Mouse (Mus musculus) brain, embryonic 18.5 days (tissue): ENCODE data around the gene Dtymk.
"Not testable (repeated sequence)": the region's sequence is repeated elsewhere in the genome, so short reads cannot be mapped to it uniquely, and the experiment has no call there.

Source experiments
- DNase-seq: peaks from one replicate; pipeline ENCODE4 v3.0.0-alpha.2; 2012; ENCODE audit warnings: low read depth, low spot score

Dtymk gene

DNA sequence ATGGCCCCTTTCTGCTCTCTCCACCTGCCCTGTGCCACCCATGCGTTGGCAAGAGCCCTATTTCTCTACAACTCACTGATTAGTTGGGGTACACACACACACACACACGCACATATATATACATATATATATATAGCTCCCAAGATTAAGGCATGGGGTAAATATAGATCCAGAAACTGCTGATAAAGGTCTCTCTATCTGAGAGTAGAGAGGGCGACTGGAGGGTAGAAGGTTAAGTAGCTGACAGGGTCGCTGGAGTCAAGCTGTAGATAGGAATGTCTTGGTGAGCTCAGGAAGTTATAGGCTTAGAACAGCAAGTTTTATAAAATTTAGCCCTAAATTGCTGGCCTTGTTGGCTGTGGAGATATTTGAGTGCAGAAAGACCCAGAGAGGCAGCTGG lies 3.1 kb upstream of the Dtymk start:
- no peak for DNase-seq

GRCm38 (mm10) chr1:93803556-93804507 lies 2.1 kb upstream of the Dtymk start, which contains the start of gene Ing5:
Gene Ing5 (plus strand): TSS chr1:93803965.
- peak; percentile 91 for DNase-seq

DNA sequence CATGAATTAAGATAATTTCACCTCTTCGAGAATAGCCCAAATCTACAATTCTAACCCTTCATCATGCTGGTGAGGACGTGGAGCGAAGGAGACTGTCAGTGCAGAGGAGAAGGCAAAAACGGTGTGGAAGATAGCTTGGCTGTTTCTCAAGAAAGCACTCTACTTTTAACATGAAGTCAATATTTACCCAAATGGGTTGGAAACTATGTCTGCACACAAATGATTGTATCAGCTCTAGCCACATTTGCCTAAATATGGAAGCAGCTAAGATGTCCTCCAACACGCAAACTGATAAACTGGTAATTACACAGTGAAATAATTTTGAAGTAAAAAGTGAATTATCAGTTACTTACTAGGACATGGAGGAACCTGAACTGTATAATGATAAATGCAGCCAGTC lies 1.0 kb upstream of the Dtymk start:
- no peak for DNase-seq

- no peak for DNase-seq
Observed at GRCm38 (mm10) chr1:93800670-93801503, 847 bp downstream of the Dtymk start.

DNA sequence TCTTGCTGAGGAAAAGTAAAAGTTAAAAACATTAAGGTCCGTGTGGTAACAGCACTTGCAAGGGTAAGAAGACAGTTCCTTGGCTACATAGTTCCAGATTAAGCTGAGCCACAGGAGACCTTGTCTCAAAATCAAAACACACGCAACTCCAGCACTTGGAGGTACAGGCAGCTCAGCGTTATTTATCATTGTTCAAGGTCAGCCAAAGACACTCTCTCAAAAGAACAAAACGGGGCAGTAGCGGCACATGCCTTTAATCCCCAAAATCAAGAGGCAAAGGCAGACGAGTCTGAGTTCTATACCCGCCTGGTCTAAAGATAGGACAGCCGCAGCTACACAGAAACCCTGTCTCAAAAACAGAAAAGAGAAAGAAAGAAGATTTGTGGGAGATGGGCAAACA lies 5.8 kb downstream of the Dtymk start:
- DNase-seq, result no peak

GRCm38 (mm10) chr1:93794526-93794925 lies 7.2 kb downstream of the Dtymk start:
- DNase-seq, result no peak

GRCm38 (mm10) chr1:93786912-93787311 lies 14.8 kb downstream of the Dtymk start:
- no peak for DNase-seq

DNA sequence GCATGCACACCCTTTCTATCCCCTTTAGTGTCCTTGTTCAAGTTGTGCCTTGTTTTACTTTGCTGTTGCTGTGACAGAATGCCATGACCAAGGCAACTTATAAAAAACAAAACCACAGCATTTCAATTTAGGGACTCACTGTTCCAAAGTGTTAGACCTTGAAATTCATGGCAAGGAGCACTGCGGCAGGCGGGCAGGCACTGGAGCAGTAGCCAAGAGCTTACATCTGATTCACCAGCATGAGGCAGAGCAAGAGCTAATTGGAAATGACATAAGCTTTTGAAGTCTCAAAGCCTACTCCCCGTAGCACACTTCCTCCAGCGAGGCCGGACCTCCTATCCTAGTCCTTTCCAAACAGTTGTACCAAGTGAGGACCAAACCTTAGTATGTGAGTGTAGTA lies 25.0 kb downstream of the Dtymk start:
- DNase-seq, result no peak

GRCm38 (mm10) chr1:93769901-93770300 lies 31.8 kb downstream of the Dtymk start:
- DNase-seq, result no peak

DNA sequence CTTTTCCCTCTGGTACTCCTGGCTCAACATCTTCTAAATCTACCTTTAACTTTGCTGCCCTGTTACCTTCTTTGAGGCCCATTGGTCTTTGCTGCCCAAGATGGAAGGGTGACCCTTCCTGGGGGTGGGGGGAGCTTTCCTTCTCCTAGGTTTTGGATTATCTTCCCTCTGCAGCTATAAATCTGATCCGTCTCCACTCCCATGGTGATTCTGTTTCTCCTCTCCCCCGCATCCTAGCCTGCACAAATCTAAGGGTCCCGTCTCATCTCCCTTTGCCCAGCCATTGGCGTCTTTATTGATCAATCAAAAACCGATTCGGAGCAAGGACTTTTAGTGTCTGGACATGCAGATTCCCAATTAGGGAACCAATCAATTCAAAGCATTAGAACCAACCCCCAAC lies 34.1 kb downstream of the Dtymk start:
- DNase-seq, result no peak

GRCm38 (mm10) chr1:93764871-93765591 lies 36.7 kb downstream of the Dtymk start:
- no peak for DNase-seq

DNA sequence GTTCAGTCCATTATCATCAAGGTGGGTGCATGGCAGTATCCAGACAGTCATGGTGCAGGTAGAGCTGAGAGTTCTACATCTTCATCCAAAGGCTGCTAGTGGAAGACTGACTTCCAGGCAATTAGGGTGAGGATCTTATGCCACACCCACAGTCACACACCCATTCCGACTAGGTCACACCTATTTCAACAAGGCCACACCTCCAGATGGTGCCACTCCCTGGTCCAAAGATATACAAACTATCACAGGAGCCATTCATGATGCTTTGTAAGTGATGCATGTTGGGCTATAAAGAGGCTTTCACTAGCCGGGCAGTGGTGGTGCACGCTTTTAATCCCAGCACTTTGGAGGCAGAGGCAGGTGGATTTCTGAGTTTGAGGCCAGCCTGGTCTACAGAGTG lies 38.2 kb downstream of the Dtymk start:
- not testable (repeated sequence) for DNase-seq

GRCm38 (mm10) chr1:93760076-93760475 lies 41.7 kb downstream of the Dtymk start:
- no peak for DNase-seq

GRCm38 (mm10) chr1:93756154-93756553 lies 45.6 kb downstream of the Dtymk start:
- DNase-seq, result no peak

GRCm38 (mm10) chr1:93755618-93756017 lies 46.1 kb downstream of the Dtymk start:
- DNase-seq, result no peak

DNA sequence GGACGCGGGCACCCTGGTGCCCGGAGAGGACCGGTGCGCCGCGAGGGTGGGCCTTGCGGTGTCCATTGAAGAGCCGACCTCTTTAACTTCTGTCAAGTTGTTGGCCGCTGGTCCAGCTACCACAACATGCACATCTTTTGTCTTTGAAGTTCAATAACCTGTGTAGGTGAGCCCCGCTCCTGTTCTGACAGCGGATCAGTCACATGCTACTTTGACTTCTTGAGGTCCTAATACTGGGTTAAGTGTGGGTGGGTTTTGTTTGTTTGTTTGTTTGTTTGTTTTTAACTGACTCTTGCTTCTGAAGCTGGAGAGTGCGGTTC lies 46.5 kb downstream of the Dtymk start:
- no peak for DNase-seq

GRCm38 (mm10) chr1:93754573-93755290 lies 47.0 kb downstream of the Dtymk start, which contains the start of gene Thap4:
Gene Thap4 (minus strand): TSS chr1:93754864.
- DNase-seq, result peak; percentile 90

DNA sequence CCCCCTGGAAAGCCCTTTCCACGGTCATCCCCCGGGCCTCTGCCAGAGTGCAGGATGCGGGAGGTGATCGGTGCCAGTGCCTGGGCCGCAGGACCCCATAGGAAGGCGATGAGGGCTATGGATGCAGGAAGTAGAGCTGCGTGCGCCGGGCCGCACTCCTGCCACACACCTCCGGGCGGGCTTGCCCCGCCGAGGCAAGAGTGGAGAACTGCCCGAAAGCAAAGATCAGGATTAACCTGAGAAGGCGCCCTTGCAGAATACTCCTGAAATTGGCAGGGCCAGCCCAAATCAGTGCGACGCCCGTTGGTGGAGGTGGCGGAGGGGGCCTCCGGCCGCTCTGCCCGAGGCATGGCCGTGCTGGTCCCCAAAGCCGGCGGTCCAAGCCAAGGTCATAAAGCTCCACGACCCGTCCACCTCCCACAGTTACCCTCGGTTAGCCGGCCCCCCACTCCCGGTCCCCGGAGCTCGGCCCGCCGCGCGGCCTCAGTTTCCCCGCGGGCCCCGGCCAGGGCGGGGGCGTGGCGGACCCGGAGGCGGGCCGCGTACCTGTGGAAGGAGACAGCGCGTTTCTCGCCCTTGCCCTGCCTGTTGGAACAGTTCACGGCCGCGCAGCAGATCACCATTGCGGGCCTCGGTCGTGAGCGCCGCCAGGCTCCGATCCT lies 47.7 kb downstream of the Dtymk start:
- no peak for DNase-seq

DNA sequence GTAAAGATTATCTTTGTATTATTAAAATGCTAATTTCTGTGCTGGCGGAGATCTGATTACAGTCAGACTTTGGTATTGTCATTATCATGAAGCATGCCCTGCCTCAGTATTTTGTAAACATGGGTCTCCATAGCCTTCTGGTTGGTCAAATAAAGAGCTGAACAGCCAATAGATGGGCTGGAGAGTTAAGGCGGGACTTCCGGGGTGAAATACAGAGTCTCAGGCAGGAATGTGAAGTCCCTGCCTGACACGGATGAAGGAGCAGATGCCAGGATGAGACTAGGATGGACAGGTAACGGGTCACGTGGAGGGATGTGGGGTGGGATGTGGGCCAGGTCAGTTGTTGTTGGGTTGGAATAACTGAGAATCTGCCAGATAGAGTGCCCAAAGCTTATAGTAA lies 50.4 kb downstream of the Dtymk start, which contains the start of gene Atg4b:
TSS of gene Atg4b (plus strand) at position 211 of the 400 bp plus-strand sequence.
- no peak for DNase-seq

DNA sequence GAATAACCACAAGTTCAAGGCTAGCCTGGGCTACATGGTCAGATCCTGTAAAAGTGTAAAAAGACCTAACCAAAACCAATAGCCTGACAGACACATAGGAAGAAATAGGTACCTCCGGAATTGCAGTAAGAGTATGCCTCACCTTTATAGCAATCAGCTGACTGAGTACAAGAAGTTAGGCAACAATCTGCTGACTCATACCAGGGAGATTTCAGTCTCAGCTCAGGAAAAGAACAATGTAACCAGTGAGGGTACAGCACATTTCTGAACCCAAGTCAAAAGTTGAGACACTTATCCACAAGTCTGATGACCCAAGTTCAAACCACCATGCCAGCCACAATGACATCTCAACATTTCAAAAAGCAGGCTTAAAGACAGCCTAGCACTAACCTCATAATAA lies 53.2 kb downstream of the Dtymk start:
- DNase-seq, result no peak

GRCm38 (mm10) chr1:93746179-93746578 lies 55.6 kb downstream of the Dtymk start:
- DNase-seq, result no peak
